Mouse (Mus musculus): ENCODE measurements around the gene Rogdi.

Rogdi gene

DNA sequence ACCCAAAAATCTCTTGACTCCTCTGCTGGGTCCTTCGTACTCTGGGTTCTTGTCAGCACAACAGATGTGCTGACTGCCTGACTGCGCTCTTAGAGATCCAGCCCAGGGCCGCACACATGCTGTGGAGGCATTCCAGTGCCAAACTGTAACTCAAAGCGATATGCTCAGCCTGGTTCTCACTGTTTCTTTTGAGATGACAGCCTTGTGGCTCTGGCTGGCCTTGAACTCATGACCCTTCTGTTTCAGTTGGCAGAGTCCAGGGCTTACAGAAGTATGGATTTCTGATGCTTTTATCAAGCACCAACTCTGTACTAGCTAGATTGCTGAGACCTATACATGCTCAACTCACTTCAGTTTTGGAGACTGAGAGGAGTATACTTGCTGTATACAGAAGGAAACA is 20.1 kb downstream of the Rogdi start:
- no peak for DNase-seq (ENCODE audit: low spot score)

DNA sequence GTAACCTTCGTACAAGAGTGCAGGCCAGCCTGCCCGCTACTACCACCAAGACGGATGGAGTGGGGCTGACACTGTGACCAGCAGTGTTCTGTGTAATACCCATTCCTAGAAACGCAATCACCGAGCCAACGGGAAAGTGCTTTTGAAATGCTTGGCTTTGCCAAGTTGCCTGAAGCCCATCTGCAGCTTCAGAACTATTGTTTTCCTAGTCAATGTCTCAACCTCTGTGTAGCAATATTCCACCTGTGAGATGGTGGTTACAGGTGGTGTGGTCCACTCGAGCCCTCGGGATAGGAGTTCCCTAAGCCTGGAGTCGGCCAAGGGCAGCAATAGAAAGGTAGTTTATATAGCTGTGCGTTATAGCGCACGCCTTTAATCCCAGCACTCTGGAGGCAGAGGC is 28.6 kb downstream of the Rogdi start:
- no peak for DNase-seq (ENCODE audit: low spot score)

DNA sequence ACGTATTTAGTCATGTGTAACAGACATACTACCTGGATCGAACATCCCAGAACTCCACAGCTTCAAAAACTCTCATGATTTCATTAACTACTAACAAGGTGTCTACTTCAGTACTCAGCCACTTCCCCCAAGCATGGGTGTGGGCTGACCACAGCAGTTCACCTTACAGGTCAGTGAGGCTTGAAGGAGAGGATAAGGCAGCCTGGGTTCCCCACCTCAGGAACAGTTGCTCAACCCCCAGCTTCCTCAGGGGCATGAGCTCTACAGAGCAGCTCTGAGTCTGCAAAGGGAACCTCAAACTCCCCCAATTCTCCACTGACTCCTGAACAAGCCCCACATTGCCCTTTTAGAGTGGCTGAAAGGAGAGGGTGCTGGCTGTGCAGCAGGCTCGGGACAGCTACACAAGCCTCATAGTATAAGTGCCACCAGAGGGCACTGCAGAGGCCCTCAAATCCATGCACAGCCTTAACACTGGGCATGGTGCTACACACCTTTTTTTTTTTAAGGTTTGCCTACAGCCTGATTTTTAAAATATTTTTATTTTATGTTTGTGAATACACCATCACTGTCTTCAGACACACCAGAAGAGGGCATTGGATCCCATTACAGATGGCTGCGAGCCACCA is 33.5 kb downstream of the Rogdi start:
- no peak for DNase-seq (ENCODE audit: low spot score)

- DNase-seq (ENCODE audit: low spot score): no peak
These were observed 34.9 kb downstream of the Rogdi start for GRCm38 (mm10) chr16:4978275-4979051.

DNA sequence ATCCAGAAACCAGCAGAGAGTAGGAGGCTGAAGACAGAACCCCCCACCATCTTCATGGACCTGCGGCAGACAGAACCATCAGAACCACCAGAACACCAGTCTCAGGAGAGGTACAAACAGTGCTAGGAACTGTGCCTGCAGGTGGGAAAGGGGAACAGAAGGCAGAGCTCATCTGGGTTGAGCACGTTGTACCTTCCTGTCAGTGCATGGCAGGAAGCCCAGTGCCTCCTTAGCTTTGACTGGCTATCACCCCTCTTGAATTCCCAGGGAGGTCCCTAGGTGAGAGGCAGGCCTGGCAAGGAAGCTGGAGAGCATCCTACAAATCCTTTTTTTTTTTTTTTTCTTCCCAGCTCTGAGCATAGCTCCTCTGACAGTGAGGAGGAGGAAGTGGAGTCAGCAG is 37.2 kb downstream of the Rogdi start:
- no peak for DNase-seq (ENCODE audit: low spot score)

GRCm38 (mm10) chr16:4974521-4974920 is 38.8 kb downstream of the Rogdi start:
- no peak for DNase-seq (ENCODE audit: low spot score)

DNA sequence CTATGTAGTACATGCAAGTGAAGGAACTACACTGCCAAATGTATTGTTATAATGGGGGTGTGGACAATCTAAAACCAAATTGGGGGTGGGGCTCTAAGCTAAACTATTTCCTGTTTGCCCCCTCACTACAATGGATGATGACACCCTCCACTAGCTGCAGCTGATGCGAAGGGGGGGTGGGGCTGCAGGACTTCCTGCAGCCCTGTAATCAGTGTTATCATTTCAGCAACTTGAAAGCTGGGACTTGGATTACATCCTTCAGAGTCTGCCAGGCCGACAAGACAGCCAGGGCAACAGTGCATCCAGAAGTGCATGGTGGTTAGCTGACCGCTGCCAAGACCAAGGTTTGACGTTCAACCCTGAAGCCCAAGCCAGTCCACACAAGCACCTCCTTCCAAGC is 41.7 kb downstream of the Rogdi start:
- no peak for DNase-seq (ENCODE audit: low spot score)

DNA sequence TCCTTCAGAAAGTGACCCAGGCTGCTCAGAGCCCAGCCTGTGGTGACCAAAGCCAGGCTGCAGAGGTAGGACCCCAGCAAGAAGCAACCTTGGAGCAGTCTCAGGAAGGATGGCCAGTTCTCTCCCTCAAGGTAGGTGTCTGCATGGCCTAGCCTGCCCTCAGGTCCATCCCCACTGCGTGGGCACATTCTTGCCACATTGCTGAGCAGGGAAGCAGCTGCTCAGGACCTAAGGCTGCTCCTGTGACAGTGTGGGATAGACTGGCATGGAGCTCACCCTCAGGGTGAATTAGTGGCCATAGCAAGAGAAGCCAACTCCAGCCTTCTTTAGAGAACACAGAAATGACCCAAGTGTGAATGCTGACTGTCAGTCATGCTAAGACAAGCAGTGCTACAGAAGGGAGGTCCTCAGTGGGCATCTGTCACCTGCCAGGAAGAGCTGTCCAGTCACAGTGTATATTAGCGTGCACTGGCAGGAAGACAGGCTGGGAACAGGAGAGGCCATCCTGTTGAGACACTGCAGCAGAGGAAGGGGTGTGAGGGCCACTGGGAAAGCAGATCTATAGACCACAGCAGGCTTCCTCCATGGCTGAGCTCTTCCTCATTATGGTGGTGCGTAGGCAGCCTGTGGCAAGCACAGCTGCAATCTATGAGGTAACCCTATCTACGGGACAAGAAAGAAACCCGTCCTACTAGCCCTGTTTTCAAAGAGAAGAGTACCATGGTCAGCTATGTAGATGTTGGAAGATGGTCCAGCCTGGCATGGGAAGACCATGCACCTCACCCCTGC is 44.1 kb downstream of the Rogdi start:
- DNase-seq (ENCODE audit: low spot score): no peak

DNA sequence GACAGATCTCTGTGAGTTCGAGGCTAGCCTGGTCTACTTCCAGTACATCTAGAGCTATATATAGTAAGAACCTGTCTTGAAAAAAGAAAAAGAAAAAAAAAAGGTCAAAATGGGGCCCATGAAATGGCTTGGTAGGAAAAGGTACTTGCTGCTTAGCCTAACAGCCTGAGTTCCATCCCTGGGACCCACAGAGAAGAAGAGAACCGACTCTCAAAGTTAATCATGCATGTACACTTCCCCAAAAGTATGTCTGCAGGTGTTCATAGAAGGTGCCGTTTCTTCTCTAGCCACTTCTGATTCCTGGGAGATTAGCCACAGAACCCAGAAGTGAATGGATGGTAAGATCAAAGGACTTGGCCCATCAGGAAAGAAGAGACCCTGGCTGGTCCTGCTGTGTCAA is 44.9 kb downstream of the Rogdi start:
- DNase-seq (ENCODE audit: low spot score): no peak

- DNase-seq (ENCODE audit: low spot score): no peak
These were observed 47.8 kb downstream of the Rogdi start for GRCm38 (mm10) chr16:4965392-4966129.

DNA sequence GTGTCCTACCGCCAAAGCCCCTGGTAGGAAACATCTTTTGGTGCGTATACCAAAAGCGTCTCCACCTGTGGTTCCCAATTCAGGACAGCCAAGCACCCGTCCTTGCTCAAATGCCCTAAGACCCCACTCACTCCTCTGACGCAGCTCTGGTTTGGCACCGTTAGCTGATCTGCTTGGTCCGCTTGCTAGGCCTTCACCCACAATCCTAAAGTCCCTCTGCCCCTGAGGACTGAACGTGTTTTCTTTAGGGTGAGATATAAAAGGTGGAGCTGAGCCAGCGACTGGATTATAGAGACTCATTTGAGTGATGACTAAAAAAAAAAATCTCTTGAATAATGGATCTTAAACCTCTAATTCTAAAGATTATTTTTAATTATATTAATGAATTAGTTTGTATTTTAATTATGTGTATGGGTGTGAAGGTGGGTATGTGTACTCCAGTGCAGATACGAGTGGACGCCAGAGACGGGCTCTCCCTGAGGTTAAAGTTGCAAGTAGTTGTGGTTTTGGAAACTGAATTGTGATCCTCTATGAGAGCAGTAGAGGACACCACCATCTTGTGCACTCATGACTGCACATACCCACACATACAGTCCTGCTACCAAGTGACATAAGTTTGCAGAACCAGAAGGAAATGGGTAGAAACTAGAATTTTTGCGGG is 48.5 kb downstream of the Rogdi start:
- no peak for DNase-seq (ENCODE audit: low spot score)

GRCm38 (mm10) chr16:4963797-4964709 is 49.3 kb downstream of the Rogdi start, which contains the start of gene Anks3:
Gene Anks3, minus strand, starts transcription at chr16:4964205.
- peak; percentile 92 for DNase-seq (ENCODE audit: low spot score)

GRCm38 (mm10) chr16:4963346-4963745 is 50.0 kb downstream of the Rogdi start:
- peak; percentile 11 for DNase-seq (ENCODE audit: low spot score)

- no peak for DNase-seq (ENCODE audit: low spot score)
These were observed 53.1 kb downstream of the Rogdi start for GRCm38 (mm10) chr16:4960260-4960659.

All from T-cell, adult 2 months (primary cell).